Mouse (Mus musculus) monocyte, adult 59 days (primary cell): Measurements from ENCODE around the gene Atp1b4. TPM values are rescaled to one million over a fixed set of nuclear protein-coding genes. Genes with fewer than 3 reads are reported as not detected.

Source experiments
- total RNA-seq, 2 experiments: library from RNA; stranded (reverse); gene quantifications; one replicate each; pipeline ENCODE4 v1.2.4; 2023

Atp1b4 gene
- not detected for total RNA-seq

GRCm38 (mm10) chrX:38315884-38316283, at the start of gene Atp1b4:
Gene Atp1b4, plus strand, starts transcription at chrX:38316184.

Other genes with a start within 250 kb of the Atp1b4 start
- gene Rhox10, start 249.7 kb upstream of the Atp1b4 start, total RNA-seq: not detected
- gene Rhox11, start 231.0 kb upstream of the Atp1b4 start, total RNA-seq: not detected
- gene Rhox12, start 205.3 kb upstream of the Atp1b4 start, total RNA-seq: not detected
- gene Rhox13, start 195.0 kb upstream of the Atp1b4 start, total RNA-seq: not detected
- 10 to 100 TPM; 21.4 to 25.3 TPM for gene Zbtb33, start 126.4 kb upstream of the Atp1b4 start, total RNA-seq
- gene Tmem255a, start 63.7 kb upstream of the Atp1b4 start, total RNA-seq: under 1 TPM in 1 of 2 experiments, not detected in 1; 0.30 TPM
- 100 to 1,000 TPM; 249 to 268 TPM for gene Lamp2, start 140.3 kb downstream of the Atp1b4 start, total RNA-seq